Mouse (Mus musculus) heart, adult 8-10 months (tissue): Measurements from ENCODE around the gene Olfr1454. TPM values are rescaled to one million over a fixed set of nuclear protein-coding genes. Genes with fewer than 3 reads are reported as not detected.

Experiments used
- DNase-seq: peaks from one replicate; pipeline ENCODE4 v3.0.0; 2022; ENCODE audit warnings: low spot score
- total RNA-seq, 4 experiments: library from RNA; stranded (reverse); gene quantifications; 2 replicates each; pipeline ENCODE4 v1.2.4; 2022

Gene Olfr1454
- not detected for total RNA-seq

DNA sequence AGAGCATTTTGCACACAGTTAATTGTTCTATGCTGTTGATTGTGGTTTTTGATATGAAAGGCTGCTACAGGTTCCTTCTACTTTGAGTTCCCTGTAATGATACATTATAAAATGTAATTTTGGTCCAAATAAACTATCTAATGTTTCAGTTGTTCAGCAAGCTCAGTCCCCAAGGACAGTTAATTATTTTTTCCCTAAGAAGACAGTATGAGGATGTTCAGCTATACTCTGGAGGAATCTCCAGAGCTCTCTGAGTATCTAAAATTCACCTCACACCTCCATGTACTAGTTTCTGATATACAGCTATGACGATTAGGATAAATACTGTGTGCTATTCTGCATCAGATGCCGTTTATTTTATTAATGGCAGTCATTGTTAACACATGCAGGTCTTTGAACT is at the start of gene Olfr1454:
Olfr1454 (plus strand) TSS at position 301 of the 400 bp plus-strand sequence.
- no peak for DNase-seq

DNA sequence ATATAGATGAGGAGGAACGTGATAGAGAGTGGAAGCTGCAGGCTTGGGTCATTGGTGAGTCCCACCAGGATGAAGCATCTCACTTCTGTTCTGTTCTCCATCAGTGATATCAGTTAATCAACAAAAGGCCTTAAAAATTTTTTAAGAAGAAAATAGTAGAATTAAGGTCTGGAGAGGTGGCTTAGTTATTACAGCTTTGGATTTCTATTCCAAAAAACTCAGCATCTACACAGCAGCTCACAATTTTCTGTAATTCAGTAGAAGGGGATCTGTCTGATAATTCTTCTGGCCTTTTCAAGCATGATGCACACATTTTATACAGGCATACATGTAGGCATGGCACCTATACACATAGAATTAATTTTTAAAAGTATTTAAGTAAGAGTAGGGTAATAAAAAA is 32.2 kb upstream of the Olfr1454 start, which contains the start of gene Olfr1453:
Olfr1453 (minus strand) TSS at position 101 of the 400 bp plus-strand sequence.
- no peak for DNase-seq

DNA sequence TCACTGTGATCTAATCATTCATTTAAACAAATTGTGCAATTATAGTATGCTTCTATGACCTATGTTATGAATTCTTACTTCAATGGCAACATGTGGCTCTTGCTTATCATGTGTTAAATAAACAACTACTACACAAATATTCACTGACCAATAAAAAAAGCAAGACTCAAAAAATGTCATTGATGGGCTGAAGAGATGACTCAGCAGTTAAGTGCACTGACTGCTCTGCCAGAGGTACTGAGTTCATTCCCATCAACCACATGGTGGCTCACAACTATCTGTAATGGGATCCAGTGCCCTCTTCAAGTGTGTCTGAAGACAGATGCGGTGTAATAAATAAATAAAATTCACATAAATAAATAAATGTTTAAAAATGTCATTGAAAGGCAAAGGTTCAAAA is 33.5 kb downstream of the Olfr1454 start:
- no peak for DNase-seq

DNA sequence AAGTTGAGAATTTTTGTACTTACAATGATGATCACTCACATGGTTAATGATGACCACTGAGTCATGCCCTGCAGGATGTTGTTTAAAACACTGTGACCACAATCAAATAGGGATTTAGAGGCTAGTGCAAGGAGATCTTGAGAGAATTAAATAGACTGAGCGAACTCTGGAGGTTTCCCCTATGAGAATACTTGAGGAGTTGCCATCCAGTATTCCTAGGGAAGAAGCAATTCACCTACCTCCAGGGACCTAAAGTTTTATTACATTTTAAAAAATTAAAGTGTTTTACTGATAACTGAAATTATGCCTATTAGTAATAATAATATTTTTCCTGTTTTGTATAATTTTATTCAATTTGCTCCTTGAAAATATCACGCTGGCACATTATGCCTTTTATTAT is 37.4 kb downstream of the Olfr1454 start, which contains the start of gene Olfr1457:
Olfr1457 (minus strand) TSS at position 101 of the 400 bp plus-strand sequence.
- no peak for DNase-seq

DNA sequence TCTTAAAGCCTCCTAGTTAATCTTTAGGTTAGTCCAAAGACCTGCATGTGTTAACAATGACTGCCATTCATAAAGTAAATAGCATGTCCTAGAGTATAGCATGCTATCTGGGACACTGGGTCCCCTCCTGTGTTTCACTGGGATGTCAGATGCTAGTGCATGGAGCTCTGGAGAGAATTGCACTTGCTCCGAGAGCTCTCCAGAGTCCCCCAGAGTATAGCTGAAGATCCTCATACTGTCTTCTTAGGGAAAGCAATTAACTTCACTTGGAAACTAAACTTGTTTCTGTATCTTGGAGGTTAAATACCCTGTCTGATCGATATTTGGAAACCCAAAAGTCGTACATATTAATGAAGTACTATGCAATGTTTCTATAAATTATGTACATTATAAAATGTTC is 46.3 kb downstream of the Olfr1454 start, which contains the start of gene Olfr1458:
Olfr1458 (minus strand) TSS at position 101 of the 400 bp plus-strand sequence.
- no peak for DNase-seq

Other genes starting within 250 kb of the Olfr1454 start
- not detected for gene Gm5244, start 213.9 kb upstream of the Olfr1454 start, total RNA-seq
- not detected for gene Olfr1444, start 203.3 kb upstream of the Olfr1454 start, total RNA-seq
- gene Olfr1445, start 176.8 kb upstream of the Olfr1454 start, total RNA-seq = not detected
- gene Olfr1446, start 167.1 kb upstream of the Olfr1454 start, total RNA-seq = not detected
- gene Olfr1447, start 156.9 kb upstream of the Olfr1454 start, total RNA-seq = not detected
- gene Olfr1448, start 136.2 kb upstream of the Olfr1454 start, total RNA-seq = not detected
- not detected for gene Olfr1449, start 129.8 kb upstream of the Olfr1454 start, total RNA-seq
- not detected for gene Olfr1450, start 110.4 kb upstream of the Olfr1454 start, total RNA-seq
- not detected for gene Olfr1451, start 65.6 kb upstream of the Olfr1454 start, total RNA-seq
- gene Olfr1453, start 32.3 kb upstream of the Olfr1454 start, total RNA-seq = not detected
- not detected for gene Olfr1457, start 37.3 kb downstream of the Olfr1454 start, total RNA-seq
- gene Olfr1458, start 46.2 kb downstream of the Olfr1454 start, total RNA-seq = not detected
- under 1 TPM in 2 of 4 experiments, not detected in 2; 0.05 to 0.09 TPM for gene Olfr1459, start 88.9 kb downstream of the Olfr1454 start, total RNA-seq
- gene Olfr1461, start 102.4 kb downstream of the Olfr1454 start, total RNA-seq = not detected
- gene Olfr1462, start 125.1 kb downstream of the Olfr1454 start, total RNA-seq = not detected
- not detected for gene Olfr1463, start 170.7 kb downstream of the Olfr1454 start, total RNA-seq